Mouse (Mus musculus): Measurements from ENCODE around the gene 4930449I24Rik.
"Not testable (repeated sequence)": the region's sequence is repeated elsewhere in the genome, so short reads cannot be mapped to it uniquely, and the experiment has no call there.

The 4930449I24Rik gene

DNA sequence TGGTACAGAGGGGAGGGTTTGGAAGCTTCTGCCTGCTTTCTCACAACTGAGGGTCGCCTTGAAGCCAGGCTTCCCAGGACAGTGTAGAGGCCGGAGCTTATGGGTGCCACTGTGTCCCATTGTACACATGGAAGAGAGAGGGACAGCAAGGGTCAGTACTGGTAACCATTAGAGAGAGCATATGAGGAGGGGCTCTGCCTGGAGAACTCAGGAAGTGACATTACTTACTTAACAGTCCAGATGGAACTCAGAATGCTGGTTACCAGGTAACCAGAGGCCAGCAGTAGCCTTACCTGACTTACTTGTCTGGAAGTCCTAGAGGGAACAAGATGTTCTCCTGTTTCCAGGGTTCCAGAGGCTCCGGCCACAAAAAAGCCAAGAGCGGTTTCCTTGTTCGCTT lies at the start of gene 4930449I24Rik:
TSS of gene 4930449I24Rik (plus strand) at position 301 of the 400 bp plus-strand sequence.
- not testable (repeated sequence) for DNase-seq

DNA sequence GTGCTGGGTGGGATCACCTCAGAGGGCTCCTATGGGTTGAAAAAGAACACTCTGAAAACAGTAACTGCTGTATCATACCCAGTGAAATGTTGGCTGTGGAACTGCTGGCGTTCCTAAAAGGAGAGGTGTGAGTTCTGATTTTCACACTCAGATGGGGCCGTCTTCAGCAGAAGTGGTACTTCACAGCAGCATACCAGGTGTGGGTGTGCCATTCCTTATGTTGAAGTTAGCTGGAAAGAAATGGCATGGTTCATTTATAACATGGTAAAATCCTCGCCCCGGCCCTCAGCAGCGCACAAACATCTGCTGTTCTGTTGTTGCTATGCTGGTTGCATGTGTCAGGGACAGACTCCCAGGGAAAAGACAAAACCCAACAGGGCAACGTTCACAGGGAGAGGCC lies 48.6 kb upstream of the 4930449I24Rik start:
- DNase-seq = no peak

DNA sequence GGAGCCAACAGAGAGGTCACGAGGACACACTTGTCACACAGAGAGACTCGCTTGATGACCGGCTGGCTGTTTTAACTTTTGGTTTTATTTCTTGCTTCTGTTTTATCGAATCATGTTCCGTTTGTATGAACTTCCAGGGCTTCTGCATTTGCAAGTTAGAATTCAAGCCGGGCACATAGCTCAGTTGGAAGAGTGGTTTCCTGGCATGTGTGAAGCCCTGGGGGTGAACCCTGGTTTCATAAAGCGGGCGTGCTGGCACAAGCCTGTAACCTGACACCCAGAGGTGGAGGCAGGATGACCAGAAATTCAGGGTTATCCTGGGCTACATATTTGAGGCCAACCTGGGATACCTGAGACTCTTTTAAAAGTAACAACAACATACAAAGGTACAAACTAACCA lies 40.6 kb upstream of the 4930449I24Rik start:
- DNase-seq = no peak

DNA sequence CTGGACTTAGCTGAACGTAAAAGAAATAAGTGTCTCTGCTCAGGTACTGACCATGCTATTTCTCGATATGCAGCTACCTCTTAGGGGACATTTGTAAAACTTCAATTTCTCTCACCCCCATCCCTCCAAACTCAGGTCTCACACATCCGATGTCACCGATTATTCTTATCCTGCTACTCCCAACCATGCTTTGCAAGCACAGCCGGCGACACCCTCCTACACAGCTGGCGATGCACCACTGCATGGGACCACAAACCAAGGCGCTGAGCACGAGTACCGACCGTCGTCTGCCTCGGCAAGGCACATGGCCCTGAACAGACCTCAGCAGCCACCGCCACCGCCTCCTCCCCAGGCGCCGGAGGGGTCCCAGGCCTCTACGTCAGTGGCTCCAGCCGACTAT lies 35.5 kb upstream of the 4930449I24Rik start:
- DNase-seq = no peak

DNA sequence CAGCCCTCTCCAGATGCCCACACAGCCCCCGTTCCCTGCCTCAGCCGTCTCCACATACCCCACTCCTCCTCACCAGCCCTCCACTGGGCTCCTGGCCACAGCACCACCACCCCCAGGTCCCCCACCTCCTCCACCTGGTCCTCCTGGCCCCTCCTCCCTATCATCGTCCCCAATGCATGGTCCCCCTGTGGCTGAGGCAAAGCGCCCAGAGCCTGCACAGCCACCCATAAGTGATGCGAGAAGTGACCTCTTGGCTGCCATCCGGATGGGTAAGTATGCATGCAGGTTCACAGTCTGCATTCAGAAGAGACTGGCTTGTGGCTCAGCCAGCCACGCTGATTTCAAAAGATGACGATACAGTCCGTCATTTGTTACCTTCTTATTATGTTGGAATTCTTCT lies 33.9 kb upstream of the 4930449I24Rik start:
- DNase-seq = no peak

DNA sequence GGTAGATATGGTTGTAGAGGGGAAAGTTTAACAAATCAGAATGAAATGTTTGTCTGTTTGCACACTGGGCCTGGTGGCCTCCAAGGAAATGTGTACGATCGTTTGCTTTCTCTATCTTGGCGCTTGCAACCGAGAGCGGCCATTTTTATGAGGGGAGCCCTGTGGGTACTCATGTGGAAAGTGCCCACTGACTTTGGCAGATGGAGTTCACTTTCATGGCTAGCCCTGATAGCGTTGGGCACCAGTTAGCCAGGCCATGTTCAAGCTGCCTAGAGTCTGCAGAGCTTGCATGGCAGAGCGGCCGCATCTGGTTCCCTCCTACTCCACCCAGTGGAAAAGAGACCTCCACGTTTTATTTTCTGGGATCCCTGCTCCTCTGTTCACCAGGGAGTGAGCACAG lies 31.4 kb upstream of the 4930449I24Rik start:
- no peak for DNase-seq

DNA sequence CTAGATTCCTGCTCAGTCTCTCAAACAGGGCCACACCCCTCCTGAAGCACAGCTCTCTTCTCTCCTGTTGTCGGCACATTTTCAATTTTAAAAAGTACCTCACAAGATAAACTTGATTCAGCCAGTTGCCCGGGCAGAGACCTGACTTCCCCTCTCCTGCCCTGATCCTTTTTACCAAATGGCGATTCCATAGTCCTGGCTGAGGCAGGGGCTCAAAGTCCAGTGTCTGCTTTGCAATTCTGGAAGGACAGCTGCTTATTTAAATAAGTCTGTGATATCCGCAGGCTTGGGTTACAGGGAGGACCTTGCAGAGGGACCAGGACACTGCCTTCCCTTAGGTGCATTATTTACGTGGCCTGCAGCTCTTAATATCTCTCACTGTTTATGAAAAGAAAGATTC lies 30.9 kb upstream of the 4930449I24Rik start:
- DNase-seq = no peak

DNA sequence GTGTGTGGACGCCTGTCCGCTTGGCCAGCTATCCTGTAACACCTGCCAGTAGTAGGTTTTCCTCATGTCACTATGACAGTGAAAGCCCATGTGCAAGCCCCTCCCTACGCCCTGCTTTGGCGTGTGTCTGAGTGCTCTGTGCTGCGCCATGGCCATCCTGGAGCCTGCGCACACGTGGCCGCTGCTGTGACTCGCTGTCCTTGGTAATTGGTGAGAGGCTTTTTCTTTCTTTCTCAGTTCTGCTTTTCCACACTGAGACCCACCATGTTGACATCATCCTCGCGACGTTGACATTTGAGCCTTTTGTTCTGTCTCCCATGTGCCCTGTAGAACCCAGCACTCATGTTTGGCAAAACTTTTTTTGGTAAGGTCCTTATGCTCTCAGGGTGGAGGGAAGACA lies 30.4 kb upstream of the 4930449I24Rik start:
- DNase-seq = no peak

DNA sequence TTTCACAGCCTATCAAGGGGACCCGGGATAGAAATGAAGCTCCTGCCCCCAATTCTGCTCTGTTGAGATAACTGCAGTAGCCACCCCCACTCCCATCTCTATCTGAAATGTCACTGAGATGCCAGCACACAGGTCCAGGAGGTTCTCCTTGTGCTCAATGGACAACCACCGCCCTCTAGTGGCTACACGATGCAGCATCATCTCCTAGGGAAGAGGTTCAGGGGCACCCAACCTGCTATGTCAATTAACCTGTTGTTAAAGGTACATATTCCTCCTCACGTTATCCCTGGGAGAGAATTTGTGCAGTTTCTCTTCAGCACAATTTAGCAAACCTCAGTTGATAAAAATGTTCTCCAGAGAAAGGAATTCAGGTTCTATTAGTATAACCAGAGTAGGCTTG lies 22.6 kb upstream of the 4930449I24Rik start:
- peak; percentile 53 for DNase-seq

DNA sequence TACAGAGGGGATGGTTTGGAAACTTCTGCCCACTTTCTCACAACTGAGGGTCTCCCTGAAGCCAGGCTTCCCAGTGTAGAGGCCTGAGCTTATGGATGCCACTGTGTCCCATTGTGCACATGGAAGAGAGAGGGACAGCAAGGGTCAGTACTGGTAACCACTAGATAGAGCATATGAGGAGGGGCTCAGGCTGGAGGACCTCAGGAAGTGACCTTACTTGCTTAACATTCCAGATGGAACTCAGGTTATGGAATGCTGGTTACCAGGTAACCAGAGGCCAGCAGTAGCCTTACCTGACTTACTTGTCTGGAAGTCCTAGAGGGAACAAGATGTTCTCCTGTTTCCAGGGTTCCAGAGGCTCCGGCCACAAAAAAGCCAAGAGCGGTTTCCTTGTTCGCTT lies 20.5 kb upstream of the 4930449I24Rik start, which contains the start of gene Gm6408:
TSS of gene Gm6408 (plus strand) at position 301 of the 400 bp plus-strand sequence.
- DNase-seq = not testable (repeated sequence)

DNA sequence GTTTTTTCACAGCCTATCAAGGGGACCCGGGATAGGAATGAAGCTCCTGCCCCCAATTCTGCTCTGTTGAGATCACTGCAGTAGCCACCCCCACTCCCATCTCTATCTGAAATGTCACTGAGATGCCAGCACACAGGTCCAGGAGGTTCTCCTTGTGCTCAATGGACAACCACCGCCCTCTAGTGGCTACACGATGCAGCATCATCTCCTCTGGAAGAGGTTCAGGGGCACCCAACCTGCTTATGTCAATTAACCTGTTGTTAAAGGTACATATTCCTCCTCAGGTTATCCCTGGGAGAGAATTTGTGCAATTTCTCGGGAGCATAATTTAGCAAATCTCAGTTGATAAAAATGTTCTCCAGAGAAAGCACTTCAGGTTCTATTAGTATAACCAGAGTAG lies 13.2 kb upstream of the 4930449I24Rik start:
- DNase-seq = peak; percentile 21

DNA sequence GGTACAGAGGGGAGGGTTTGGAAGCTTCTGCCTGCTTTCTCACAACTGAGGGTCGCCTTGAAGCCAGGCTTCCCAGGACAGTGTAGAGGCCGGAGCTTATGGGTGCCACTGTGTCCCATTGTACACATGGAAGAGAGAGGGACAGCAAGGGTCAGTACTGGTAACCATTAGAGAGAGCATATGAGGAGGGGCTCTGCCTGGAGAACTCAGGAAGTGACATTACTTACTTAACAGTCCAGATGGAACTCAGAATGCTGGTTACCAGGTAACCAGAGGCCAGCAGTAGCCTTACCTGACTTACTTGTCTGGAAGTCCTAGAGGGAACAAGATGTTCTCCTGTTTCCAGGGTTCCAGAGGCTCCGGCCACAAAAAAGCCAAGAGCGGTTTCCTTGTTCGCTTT lies 11.1 kb upstream of the 4930449I24Rik start, which contains the start of gene Gm6370:
TSS of gene Gm6370 (plus strand) at position 301 of the 400 bp plus-strand sequence.
- not testable (repeated sequence) for DNase-seq

DNA sequence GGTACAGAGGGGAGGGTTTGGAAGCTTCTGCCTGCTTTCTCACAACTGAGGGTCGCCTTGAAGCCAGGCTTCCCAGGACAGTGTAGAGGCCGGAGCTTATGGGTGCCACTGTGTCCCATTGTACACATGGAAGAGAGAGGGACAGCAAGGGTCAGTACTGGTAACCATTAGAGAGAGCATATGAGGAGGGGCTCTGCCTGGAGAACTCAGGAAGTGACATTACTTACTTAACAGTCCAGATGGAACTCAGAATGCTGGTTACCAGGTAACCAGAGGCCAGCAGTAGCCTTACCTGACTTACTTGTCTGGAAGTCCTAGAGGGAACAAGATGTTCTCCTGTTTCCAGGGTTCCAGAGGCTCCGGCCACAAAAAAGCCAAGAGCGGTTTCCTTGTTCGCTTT lies 11.6 kb downstream of the 4930449I24Rik start, which contains the start of gene Gm3402:
TSS of gene Gm3402 (plus strand) at position 301 of the 400 bp plus-strand sequence.
- DNase-seq = not testable (repeated sequence)

DNA sequence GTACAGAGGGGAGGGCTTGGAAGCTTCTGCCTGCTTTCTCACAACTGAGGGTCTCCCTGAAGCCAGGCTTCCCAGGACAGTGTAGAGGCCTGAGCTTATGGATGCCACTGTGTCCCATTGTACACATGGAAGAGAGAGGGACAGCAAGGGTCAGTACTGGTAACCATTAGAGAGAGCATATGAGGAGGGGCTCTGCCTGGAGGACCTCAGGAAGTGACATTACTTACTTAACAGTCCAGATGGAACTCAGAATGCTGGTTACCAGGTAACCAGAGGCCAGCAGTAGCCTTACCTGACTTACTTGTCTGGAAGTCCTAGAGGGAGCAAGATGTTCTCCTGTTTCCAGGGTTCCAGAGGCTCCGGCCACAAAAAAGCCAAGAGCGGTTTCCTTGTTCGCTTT lies 23.3 kb downstream of the 4930449I24Rik start, which contains the start of gene Gm3404:
TSS of gene Gm3404 (plus strand) at position 301 of the 400 bp plus-strand sequence.
- DNase-seq = not testable (repeated sequence)

DNA sequence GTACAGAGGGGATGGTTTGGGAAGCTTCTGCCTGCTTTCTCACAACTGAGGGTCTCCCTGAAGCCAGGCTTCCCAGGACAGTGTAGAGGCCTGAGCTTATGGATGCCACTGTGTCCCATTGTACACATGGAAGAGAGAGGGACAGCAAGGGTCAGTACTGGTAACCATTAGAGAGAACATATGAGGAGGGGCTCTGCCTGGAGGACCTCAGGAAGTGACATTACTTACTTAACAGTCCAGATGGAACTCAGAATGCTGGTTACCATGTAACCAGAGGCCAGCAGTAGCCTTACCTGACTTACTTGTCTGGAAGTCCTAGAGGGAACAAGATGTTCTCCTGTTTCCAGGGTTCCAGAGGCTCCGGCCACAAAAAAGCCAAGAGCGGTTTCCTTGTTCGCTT lies 35.1 kb downstream of the 4930449I24Rik start, which contains the start of gene Gm3409:
TSS of gene Gm3409 (plus strand) at position 301 of the 400 bp plus-strand sequence.
- DNase-seq = not testable (repeated sequence)

Data from cerebellum, adult 9-11 months (tissue).